Mouse (Mus musculus): ENCODE results near the gene Rasl10b. TPM values are rescaled to one million over a fixed set of nuclear protein-coding genes. Genes with fewer than 3 reads are reported as not detected.

The Rasl10b gene
- polyA plus RNA-seq (2016; fragmentation: Nextera tagmentation; extraction: Ambion mirVana) = 13.4 and 13.6 TPM in 2 replicates

- peak within 1 kb of the TSS; percentile 94 for H3K4me2 ChIP-seq
- H3K9me3 ChIP-seq (replicated peaks) = no peaks in the 10 kb centered on the region
- 2% methylated on average over 41 of the region's 44 CpGs for WGBS
- H3K9ac ChIP-seq = peak within 1 kb of the TSS; percentile 91
- peak; percentile 68 for ATAC-seq (ENCODE audit: insufficient number of reproducible peaks, low FRiP score)
- H3K36me3 ChIP-seq = peaks cover 8% of the 10 kb centered on the region
- peaks cover 47% of the 10 kb centered on the region for H3K4me1 ChIP-seq (replicated peaks)
- peak within 1 kb of the TSS; percentile 97 for H3K4me3 ChIP-seq
- peaks cover 31% of the 10 kb centered on the region; the same call in 1 of the 2 replicates for H3K27me3 ChIP-seq (replicated peaks)
- peak within 1 kb of the TSS; percentile 67 for H3K27ac ChIP-seq (ENCODE audit: poor library complexity, severe bottlenecking)
These were observed at the start of gene Rasl10b for GRCm38 (mm10) chr11:83409087-83409754. TSS of gene Rasl10b (plus strand) at chr11:83409137.

- Histone ChIP-seq H3K4me3 (no peak overlapping the region), H3K36me3 (peaks cover 50% of the 10 kb centered on the region), H3K27me3 (replicated peaks) (no peaks in the 10 kb centered on the region), H3K9me3 (replicated peaks) (no peaks in the 10 kb centered on the region), H3K4me2 (no peak overlapping the region), H3K9ac (no peak overlapping the region), H3K4me1 (replicated peaks) (no peaks in the 10 kb centered on the region), H3K27ac (ENCODE audit: poor library complexity, severe bottlenecking) (no peak overlapping the region)
- 88% methylated on average over 6 of the region's 6 CpGs for WGBS
- no peak for ATAC-seq (ENCODE audit: insufficient number of reproducible peaks, low FRiP score)
These were observed 44.3 kb upstream of the Rasl10b start for GRCm38 (mm10) chr11:83364656-83365055.

- 90% methylated on average over 4 of the region's 4 CpGs for WGBS
These were observed 37.7 kb upstream of the Rasl10b start for GRCm38 (mm10) chr11:83371267-83371666.

GRCm38 (mm10) chr11:83379745-83380341 lies 29.1 kb upstream of the Rasl10b start:
- WGBS = 40% methylated on average over 7 of the region's 7 CpGs
- peaks cover 28% of the 10 kb centered on the region for H3K36me3 ChIP-seq
- ATAC-seq (ENCODE audit: insufficient number of reproducible peaks, low FRiP score) = no peak
- peak overlapping the region; percentile 14; the same call in 1 of the 2 replicates for H3K27ac ChIP-seq (ENCODE audit: poor library complexity, severe bottlenecking)
- H3K27me3 ChIP-seq (replicated peaks) = no peaks in the 10 kb centered on the region
- H3K4me1 ChIP-seq (replicated peaks) = peaks cover 9% of the 10 kb centered on the region
- H3K9me3 ChIP-seq (replicated peaks) = no peaks in the 10 kb centered on the region
- H3K4me2 ChIP-seq = no peak overlapping the region
- H3K4me3 ChIP-seq = no peak overlapping the region
- H3K9ac ChIP-seq = no peak overlapping the region

More at GRCm38 (mm10) chr11:83371267-83371666, 37.7 kb upstream of the Rasl10b start:
- H3K9ac ChIP-seq = no peak overlapping the region
- no peaks in the 10 kb centered on the region for H3K4me1 ChIP-seq (replicated peaks)
- H3K27me3 ChIP-seq (replicated peaks) = no peaks in the 10 kb centered on the region
- H3K4me3 ChIP-seq = no peak overlapping the region
- H3K36me3 ChIP-seq = peaks cover 84% of the 10 kb centered on the region
- no peaks in the 10 kb centered on the region for H3K9me3 ChIP-seq (replicated peaks)
- no peak overlapping the region for H3K27ac ChIP-seq (ENCODE audit: poor library complexity, severe bottlenecking)
- ATAC-seq (ENCODE audit: insufficient number of reproducible peaks, low FRiP score) = no peak
- no peak overlapping the region for H3K4me2 ChIP-seq

GRCm38 (mm10) chr11:83382876-83383531 lies 25.9 kb upstream of the Rasl10b start:
- Histone ChIP-seq H3K4me1 (replicated peaks) (peaks cover 23% of the 10 kb centered on the region), H3K4me3 (no peak overlapping the region), H3K27me3 (replicated peaks) (no peaks in the 10 kb centered on the region), H3K4me2 (no peak overlapping the region), H3K36me3 (peaks cover 8% of the 10 kb centered on the region; the same call in 1 of the 2 replicates), H3K27ac (ENCODE audit: poor library complexity, severe bottlenecking) (no peak overlapping the region), H3K9ac (no peak overlapping the region), H3K9me3 (replicated peaks) (no peaks in the 10 kb centered on the region)
- 76% methylated on average over 9 of the region's 9 CpGs for WGBS
- ATAC-seq (ENCODE audit: insufficient number of reproducible peaks, low FRiP score) = no peak

- Histone ChIP-seq H3K9me3 (replicated peaks) (no peaks in the 10 kb centered on the region), H3K4me1 (replicated peaks) (peaks cover 23% of the 10 kb centered on the region), H3K4me2 (no peak overlapping the region), H3K36me3 (peaks cover 10% of the 10 kb centered on the region; the same call in 1 of the 2 replicates), H3K4me3 (no peak overlapping the region), H3K9ac (no peak overlapping the region), H3K27ac (ENCODE audit: poor library complexity, severe bottlenecking) (no peak overlapping the region), H3K27me3 (replicated peaks) (no peaks in the 10 kb centered on the region)
- ATAC-seq (ENCODE audit: insufficient number of reproducible peaks, low FRiP score) = no peak
- 92% methylated on average over 1 of the region's 1 CpGs for WGBS
These were observed 25.4 kb upstream of the Rasl10b start for GRCm38 (mm10) chr11:83383532-83383887.

GRCm38 (mm10) chr11:83393062-83393461 lies 15.9 kb upstream of the Rasl10b start:
- H3K36me3 ChIP-seq = peaks cover 51% of the 10 kb centered on the region
- H3K27ac ChIP-seq (ENCODE audit: poor library complexity, severe bottlenecking) = peak overlapping the region; percentile 95
- peak overlapping the region; percentile 41 for H3K4me2 ChIP-seq
- H3K27me3 ChIP-seq (replicated peaks) = no peaks in the 10 kb centered on the region
- no peak overlapping the region for H3K4me3 ChIP-seq
- whole genome bisulfite sequencing = 46% methylated on average over 4 of the region's 4 CpGs
- H3K9me3 ChIP-seq (replicated peaks) = no peaks in the 10 kb centered on the region
- H3K4me1 ChIP-seq (replicated peaks) = peaks cover 36% of the 10 kb centered on the region
- H3K9ac ChIP-seq = no peak overlapping the region
- 0 out of 2 replicates have a peak, but pooled peaks have one; percentile 57 for ATAC-seq (ENCODE audit: insufficient number of reproducible peaks, low FRiP score)

- Histone ChIP-seq H3K4me2 (peak overlapping the region; percentile 21), H3K36me3 (peaks cover 48% of the 10 kb centered on the region)
These were observed 14.0 kb upstream of the Rasl10b start for GRCm38 (mm10) chr11:83394802-83395439.

GRCm38 (mm10) chr11:83397626-83398025 lies 11.3 kb upstream of the Rasl10b start:
- Histone ChIP-seq H3K9ac (no peak overlapping the region), H3K27ac (ENCODE audit: poor library complexity, severe bottlenecking) (no peak overlapping the region), H3K4me3 (no peak overlapping the region), H3K4me2 (no peak overlapping the region), H3K27me3 (replicated peaks) (no peaks in the 10 kb centered on the region), H3K4me1 (replicated peaks) (peaks cover 26% of the 10 kb centered on the region), H3K36me3 (peaks cover 47% of the 10 kb centered on the region), H3K9me3 (replicated peaks) (no peaks in the 10 kb centered on the region)
- WGBS = 85% methylated on average over 7 of the region's 7 CpGs
- no peak for ATAC-seq (ENCODE audit: insufficient number of reproducible peaks, low FRiP score)

More at GRCm38 (mm10) chr11:83394802-83395439, 14.0 kb upstream of the Rasl10b start:
- Histone ChIP-seq H3K9me3 (replicated peaks) (no peaks in the 10 kb centered on the region), H3K9ac (peak overlapping the region; percentile 46; the same call in 1 of the 2 replicates), H3K4me1 (replicated peaks) (peaks cover 36% of the 10 kb centered on the region), H3K27me3 (replicated peaks) (no peaks in the 10 kb centered on the region), H3K27ac (ENCODE audit: poor library complexity, severe bottlenecking) (peak overlapping the region; percentile 71), H3K4me3 (no peak overlapping the region)
- WGBS = 35% methylated on average over 6 of the region's 6 CpGs
- no peak for ATAC-seq (ENCODE audit: insufficient number of reproducible peaks, low FRiP score)

GRCm38 (mm10) chr11:83398724-83399123 lies 10.2 kb upstream of the Rasl10b start:
- ATAC-seq (ENCODE audit: insufficient number of reproducible peaks, low FRiP score) = no peak
- H3K4me2 ChIP-seq = no peak overlapping the region
- no peak overlapping the region for H3K9ac ChIP-seq
- no peak overlapping the region for H3K4me3 ChIP-seq
- WGBS = 75% methylated on average over 5 of the region's 5 CpGs
- no peaks in the 10 kb centered on the region for H3K27me3 ChIP-seq (replicated peaks)
- H3K4me1 ChIP-seq (replicated peaks) = peaks cover 24% of the 10 kb centered on the region
- peaks cover 56% of the 10 kb centered on the region for H3K36me3 ChIP-seq
- no peaks in the 10 kb centered on the region for H3K9me3 ChIP-seq (replicated peaks)
- no peak overlapping the region for H3K27ac ChIP-seq (ENCODE audit: poor library complexity, severe bottlenecking)

- WGBS = 57% methylated on average over 7 of the region's 7 CpGs
- H3K4me1 ChIP-seq (replicated peaks) = peaks cover 41% of the 10 kb centered on the region
- no peak for ATAC-seq (ENCODE audit: insufficient number of reproducible peaks, low FRiP score)
These were observed 5.2 kb upstream of the Rasl10b start for GRCm38 (mm10) chr11:83403787-83404186.

More at GRCm38 (mm10) chr11:83403787-83404186, 5.2 kb upstream of the Rasl10b start:
- Histone ChIP-seq H3K4me3 (no peak overlapping the region), H3K4me2 (no peak overlapping the region), H3K9ac (no peak overlapping the region), H3K9me3 (replicated peaks) (no peaks in the 10 kb centered on the region), H3K27ac (ENCODE audit: poor library complexity, severe bottlenecking) (no peak overlapping the region; the same call in 1 of the 2 replicates), H3K27me3 (replicated peaks) (no peaks in the 10 kb centered on the region), H3K36me3 (peaks cover 37% of the 10 kb centered on the region)
